Mouse (Mus musculus): ENCODE data around the gene Stk17b.
"Not testable (repeated sequence)": the region's sequence is repeated elsewhere in the genome, so short reads cannot be mapped to it uniquely, and the experiment has no call there.

Stk17b gene

GRCm38 (mm10) chr1:53728489-53729225, 56.4 kb downstream of the Stk17b start:
- DNase-seq (ENCODE audit: low spot score in 2 of 2), result no peak

GRCm38 (mm10) chr1:53726883-53727282, 58.1 kb downstream of the Stk17b start:
- DNase-seq (ENCODE audit: low spot score in 2 of 2), result no peak

GRCm38 (mm10) chr1:53721353-53721752, 63.7 kb downstream of the Stk17b start:
- DNase-seq (ENCODE audit: low spot score in 2 of 2), result no peak

- DNase-seq (ENCODE audit: low spot score in 2 of 2), result no peak
Measured at GRCm38 (mm10) chr1:53720601-53721351, 64.2 kb downstream of the Stk17b start.

- no peak for DNase-seq (ENCODE audit: low spot score in 2 of 2)
Measured at GRCm38 (mm10) chr1:53715966-53716515, 69.0 kb downstream of the Stk17b start.

GRCm38 (mm10) chr1:53715446-53715845, 69.6 kb downstream of the Stk17b start:
- no peak for DNase-seq (ENCODE audit: low spot score in 2 of 2)

GRCm38 (mm10) chr1:53713383-53713782, 71.6 kb downstream of the Stk17b start:
- DNase-seq (ENCODE audit: low spot score in 2 of 2), result peak in 1 of 2 experiments; percentile 38

DNA sequence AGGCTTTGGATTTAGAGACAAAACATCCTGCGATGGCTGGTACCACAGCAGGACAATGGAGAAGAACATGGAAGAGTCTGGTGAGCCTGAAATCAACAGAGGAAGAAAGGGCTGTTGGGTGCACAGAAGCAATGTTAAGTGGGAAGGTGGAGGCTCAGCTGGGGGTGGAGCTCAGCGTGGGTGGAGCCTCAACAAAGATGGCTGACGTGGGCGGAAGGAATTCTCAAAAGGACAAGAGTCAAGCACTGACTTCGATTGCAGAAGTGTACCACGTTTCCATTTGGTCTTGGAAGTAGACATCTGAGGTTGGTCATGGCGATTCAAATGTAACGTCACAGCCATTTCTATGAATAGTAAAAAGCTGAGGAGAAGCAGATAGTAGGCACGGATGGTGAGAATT, 74.0 kb downstream of the Stk17b start:
- no peak for DNase-seq (ENCODE audit: low spot score in 2 of 2)

GRCm38 (mm10) chr1:53709602-53710001, 75.4 kb downstream of the Stk17b start:
- not testable (repeated sequence) for DNase-seq (ENCODE audit: low spot score in 2 of 2)

GRCm38 (mm10) chr1:53706431-53707361, 78.3 kb downstream of the Stk17b start, which contains the start of gene Dnah7a:
Gene Dnah7a (minus strand): TSS chr1:53706784.
- peak; percentile 78 to 84 for DNase-seq (ENCODE audit: low spot score in 2 of 2)

All from right cerebral cortex, postnatal 10 days (tissue).